Mouse (Mus musculus) embryonic facial prominence, embryonic 11.5 days (tissue): ENCODE results near the gene Scn9a. TPM values are rescaled to one million over a fixed set of nuclear protein-coding genes. Genes with fewer than 3 reads are reported as not detected.

Experiments
- ATAC-seq: fragments of 200-750 bp; cut with Nextera tagmentation; replicated peaks from 2 replicates; pipeline ENCODE4 v1.8.0; 2017; ENCODE audit warnings: low read depth; ENCODE audit not compliant: insufficient number of reproducible peaks, low FRiP score, low TSS enrichment
- DNase-seq: peaks from one replicate; pipeline ENCODE4 v3.0.0-alpha.2; 2015; ENCODE audit warnings: low spot score
- H3K27ac ChIP-seq: fragments of 300-500 bp; sonication (generic); replicated peaks from 2 replicates; pipeline ENCODE4 v1.5.1; 2014; ENCODE audit warnings: mild to moderate bottlenecking, low read depth, low read length, control low read depth
- H3K27me3 ChIP-seq: fragments of 300-500 bp; sonication (generic); 2 replicates; pipeline ENCODE4 v1.6.1; 2014; ENCODE audit warnings: mild to moderate bottlenecking, low read length, moderate library complexity, mixed read lengths; ENCODE audit not compliant: control insufficient read depth, insufficient read depth
- H3K36me3 ChIP-seq: fragments of 300-500 bp; sonication (generic); replicated peaks from 2 replicates; pipeline ENCODE4 v1.6.1; 2014; ENCODE audit warnings: low read depth, mild to moderate bottlenecking, low read length, moderate library complexity, mixed read lengths; ENCODE audit not compliant: control insufficient read depth, insufficient read depth
- H3K4me1 ChIP-seq: fragments of 300-500 bp; sonication (generic); 2 replicates; pipeline ENCODE4 v1.6.1; 2014; ENCODE audit warnings: low read length, mixed read lengths; ENCODE audit not compliant: control insufficient read depth, insufficient read depth
- H3K4me2 ChIP-seq: fragments of 300-500 bp; sonication (generic); 2 replicates; pipeline ENCODE4 v1.6.1; 2014; ENCODE audit warnings: low read depth, mild to moderate bottlenecking, control low read depth, low read length, moderate library complexity
- H3K4me3 ChIP-seq: fragments of 300-500 bp; sonication (generic); 2 replicates; pipeline ENCODE4 v1.5.1; 2014; ENCODE audit warnings: low read depth, low read length, control low read depth
- H3K9ac ChIP-seq: fragments of 300-500 bp; sonication (generic); replicated peaks from 2 replicates; pipeline ENCODE4 v1.6.1; 2014; ENCODE audit warnings: mild to moderate bottlenecking, control low read depth, low read length
- H3K9me3 ChIP-seq: fragments of 300-500 bp; sonication (generic); replicated peaks from 2 replicates; pipeline ENCODE4 v1.6.1; 2016; ENCODE audit warnings: mild to moderate bottlenecking, low read length, inconsistent platforms, mixed read lengths; ENCODE audit not compliant: control insufficient read depth
- WGBS: fragments of 180-500 bp; shearing (Covaris S2); extraction: QIAGEN DNeasy Blood & Tissue Kit; methylation state at CpG from one replicate; pipeline ENCODE4 v1.1.7; 2014; 5-methylcytosine and 5-hydroxymethylcytosine counted together
- polyA plus RNA-seq: library from polyadenylated mRNA; unstranded; fragments of >200 nt; fragmentation: Nextera tagmentation; extraction: Ambion mirVana; gene quantifications from 2 replicates; pipeline ENCODE4 v1.2.1, GENCODE M21; 2014

The Scn9a gene
- 3.5 and 4.7 TPM in 2 replicates for polyA plus RNA-seq

DNA sequence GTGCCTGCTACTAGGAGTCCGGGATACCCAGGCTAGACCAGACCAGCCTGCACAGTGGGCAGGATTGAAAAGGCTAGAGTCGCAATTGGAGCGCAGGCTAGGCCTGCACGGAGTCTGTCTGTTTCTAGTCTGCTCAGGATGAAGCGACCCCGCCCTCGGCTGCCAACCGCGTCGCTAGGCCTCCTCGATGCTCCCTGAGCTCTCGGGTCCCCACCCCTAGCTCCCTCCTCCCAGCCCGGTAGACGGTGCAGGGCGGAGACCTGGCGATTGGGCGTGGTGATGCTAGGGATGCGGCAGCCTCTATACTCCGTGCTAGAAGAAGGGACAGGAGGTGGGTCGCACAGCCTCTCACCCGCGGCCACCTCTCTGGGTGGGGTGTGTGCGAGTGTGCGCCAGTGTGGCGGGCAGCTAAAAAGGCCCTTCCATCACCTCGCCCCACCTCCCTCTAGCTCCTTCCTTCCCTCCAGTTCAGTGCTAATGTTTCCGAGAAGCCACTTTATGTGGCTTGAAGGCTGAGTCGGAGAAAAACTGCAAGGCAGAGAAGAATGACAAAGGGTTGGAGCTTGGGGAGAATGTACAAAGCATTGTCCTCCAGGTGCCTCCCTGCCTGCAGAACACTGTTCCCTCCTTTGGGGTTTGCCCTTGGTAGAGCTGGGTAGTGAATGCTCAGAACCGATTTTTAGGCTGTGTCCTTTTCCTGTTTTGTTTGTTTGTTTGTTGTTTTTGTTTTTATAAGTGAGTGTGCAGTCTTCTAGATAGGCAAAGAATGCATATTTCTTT, at the start of gene Scn9a:
Scn9a (minus strand) TSS at position 383 of the 780 bp plus-strand sequence.
- Histone ChIP-seq H3K27ac (no peak within 1 kb of the TSS), H3K4me2 (peak within 1 kb of the TSS; percentile 40), H3K9ac (no peak within 1 kb of the TSS), H3K4me3 (peak within 1 kb of the TSS; percentile 28), H3K4me1 (no peaks in the 10 kb centered on the region), H3K27me3 (no peaks in the 10 kb centered on the region), H3K9me3 (no peaks in the 10 kb centered on the region), H3K36me3 (no peaks in the 10 kb centered on the region)
- peak; percentile 90 for ATAC-seq
- peak; percentile 44 for DNase-seq
- 2% methylated on average over 29 of the region's 29 CpGs for WGBS

- Histone ChIP-seq H3K9ac (no peak overlapping the region), H3K27ac (no peak overlapping the region), H3K36me3 (no peaks in the 10 kb centered on the region), H3K9me3 (no peaks in the 10 kb centered on the region), H3K4me2 (no peak overlapping the region), H3K4me1 (no peaks in the 10 kb centered on the region), H3K4me3 (no peak overlapping the region), H3K27me3 (no peaks in the 10 kb centered on the region)
- ATAC-seq (no peak), DNase-seq (peak; percentile 4)
- WGBS: 47% methylated on average over 1 of the region's 1 CpGs
Observed at GRCm38 (mm10) chr2:66661988-66662387, 27.2 kb upstream of the Scn9a start.

DNA sequence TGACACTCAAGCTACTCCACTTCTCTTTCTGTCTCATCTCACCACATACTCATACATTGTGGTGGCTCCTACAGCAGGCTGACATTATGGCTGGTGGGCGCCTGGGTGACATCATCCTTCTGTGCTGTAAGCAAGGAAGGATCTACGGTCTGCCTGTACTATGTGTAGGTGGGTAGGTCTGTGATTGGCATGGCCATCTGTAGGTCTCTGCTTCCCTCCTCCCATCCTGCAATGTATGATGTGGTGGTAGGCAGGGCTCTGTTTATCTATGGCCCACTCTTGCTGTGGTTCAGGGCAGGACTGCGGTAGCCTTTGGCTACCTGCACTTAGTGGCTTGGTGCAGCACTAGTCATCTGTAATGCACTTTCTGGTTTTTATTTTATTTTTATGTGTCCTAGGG, 21.7 kb upstream of the Scn9a start:
- H3K27ac ChIP-seq: no peak overlapping the region
- WGBS: 95% methylated on average over 3 of the region's 3 CpGs
- no peaks in the 10 kb centered on the region for H3K4me1 ChIP-seq
- H3K4me3 ChIP-seq: no peak overlapping the region
- no peak overlapping the region for H3K4me2 ChIP-seq
- no peak for ATAC-seq
- DNase-seq: no peak
- no peaks in the 10 kb centered on the region for H3K36me3 ChIP-seq
- no peak overlapping the region for H3K9ac ChIP-seq
- H3K27me3 ChIP-seq: no peaks in the 10 kb centered on the region
- no peaks in the 10 kb centered on the region for H3K9me3 ChIP-seq

DNA sequence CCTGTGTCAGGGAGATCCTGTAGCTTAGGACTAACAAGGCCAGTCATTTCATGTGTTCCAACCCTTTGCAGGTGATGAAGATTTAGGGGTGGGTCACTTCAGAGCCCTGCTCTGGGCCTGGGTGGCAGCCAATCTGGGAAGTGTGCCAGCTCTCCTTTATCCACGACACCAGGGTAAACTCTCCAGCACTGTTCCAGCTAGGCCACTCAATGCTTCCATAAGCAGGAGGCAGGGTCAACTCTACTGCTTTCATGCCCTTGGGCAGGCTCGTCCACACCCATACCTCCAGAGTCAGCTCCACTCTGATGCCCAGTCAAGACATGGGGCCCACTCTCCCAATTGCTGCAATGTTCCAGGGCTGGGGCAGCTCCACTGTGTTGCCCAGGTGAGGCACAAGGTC, 20.7 kb upstream of the Scn9a start:
- Histone ChIP-seq H3K27me3 (no peaks in the 10 kb centered on the region), H3K4me1 (no peaks in the 10 kb centered on the region), H3K36me3 (no peaks in the 10 kb centered on the region), H3K9me3 (no peaks in the 10 kb centered on the region), H3K9ac (no peak overlapping the region), H3K4me3 (no peak overlapping the region), H3K4me2 (no peak overlapping the region), H3K27ac (no peak overlapping the region)
- ATAC-seq: no peak; the same call in 1 of the 2 replicates
- no peak for DNase-seq
- whole genome bisulfite sequencing: 84% methylated on average over 2 of the region's 2 CpGs

DNA sequence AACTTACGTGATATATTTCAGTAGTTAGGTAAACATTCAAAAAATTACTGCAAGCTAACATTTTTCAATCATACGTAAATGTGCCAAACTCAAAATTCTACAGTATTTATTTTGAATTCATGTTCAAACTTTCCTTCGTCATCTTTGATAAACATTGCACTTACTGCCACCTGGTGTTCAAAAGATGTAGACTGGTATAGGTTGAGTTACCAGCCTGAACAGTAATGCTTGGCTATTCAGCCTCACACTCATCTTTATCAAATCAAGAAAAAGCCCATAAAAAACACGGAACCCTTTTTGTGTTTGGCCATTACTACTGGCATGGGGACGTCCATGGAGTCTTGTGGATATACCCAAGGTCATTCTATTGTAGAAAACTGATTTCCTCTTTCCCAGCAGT, 9.6 kb upstream of the Scn9a start:
- H3K9ac ChIP-seq: no peak overlapping the region
- H3K4me1 ChIP-seq: no peaks in the 10 kb centered on the region
- no peaks in the 10 kb centered on the region for H3K27me3 ChIP-seq
- H3K4me2 ChIP-seq: no peak overlapping the region
- H3K36me3 ChIP-seq: no peaks in the 10 kb centered on the region
- H3K27ac ChIP-seq: no peak overlapping the region
- no peak overlapping the region for H3K4me3 ChIP-seq
- ATAC-seq (no peak), DNase-seq (peak; percentile 65)
- H3K9me3 ChIP-seq: no peaks in the 10 kb centered on the region
- 29% methylated on average over 5 of the region's 5 CpGs for WGBS

DNA sequence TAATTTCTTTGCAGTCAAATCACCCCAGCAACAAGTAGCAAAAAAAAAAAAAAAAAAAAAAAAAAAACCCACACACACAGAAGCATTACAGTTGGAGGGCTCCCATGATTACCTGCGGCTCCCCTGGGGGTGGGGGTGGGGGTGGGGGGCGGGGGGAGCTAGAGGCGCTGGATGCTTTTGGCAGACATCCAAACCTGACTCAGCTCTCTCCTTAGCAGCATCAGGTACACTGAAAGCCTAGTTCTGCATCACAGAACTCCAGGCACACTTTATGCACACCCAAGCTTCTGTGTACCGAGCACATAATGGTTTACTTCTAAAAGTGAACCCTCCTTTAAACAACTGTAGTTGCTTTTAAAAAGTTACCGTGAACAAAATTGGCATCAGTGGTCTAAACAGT, 2.0 kb downstream of the Scn9a start:
- H3K9me3 ChIP-seq: no peaks in the 10 kb centered on the region
- ATAC-seq: 0 out of 2 replicates have a peak, but pooled peaks have one; percentile 24
- no peaks in the 10 kb centered on the region for H3K27me3 ChIP-seq
- WGBS: 27% methylated on average over 5 of the region's 5 CpGs
- no peaks in the 10 kb centered on the region for H3K36me3 ChIP-seq
- H3K27ac ChIP-seq: no peak overlapping the region
- H3K4me3 ChIP-seq: no peak overlapping the region
- H3K9ac ChIP-seq: no peak overlapping the region
- DNase-seq: peak; percentile 38
- no peaks in the 10 kb centered on the region for H3K4me1 ChIP-seq
- H3K4me2 ChIP-seq: no peak overlapping the region

- Histone ChIP-seq H3K36me3 (no peaks in the 10 kb centered on the region), H3K4me2 (no peak overlapping the region), H3K27ac (no peak overlapping the region), H3K4me3 (no peak overlapping the region), H3K27me3 (no peaks in the 10 kb centered on the region), H3K9ac (no peak overlapping the region), H3K4me1 (no peaks in the 10 kb centered on the region), H3K9me3 (no peaks in the 10 kb centered on the region)
- DNase-seq: no peak
- WGBS: 76% methylated on average over 7 of the region's 7 CpGs
- ATAC-seq: no peak
Observed at GRCm38 (mm10) chr2:66611091-66611490, 23.7 kb downstream of the Scn9a start.

- ATAC-seq: no peak
- no peaks in the 10 kb centered on the region for H3K9me3 ChIP-seq
- H3K4me3 ChIP-seq: no peak overlapping the region
- H3K27me3 ChIP-seq: no peaks in the 10 kb centered on the region
- WGBS: 74% methylated on average over 6 of the region's 6 CpGs
- no peaks in the 10 kb centered on the region for H3K4me1 ChIP-seq
- no peaks in the 10 kb centered on the region for H3K36me3 ChIP-seq
- H3K27ac ChIP-seq: no peak overlapping the region
- no peak overlapping the region for H3K4me2 ChIP-seq
- DNase-seq: no peak
- no peak overlapping the region for H3K9ac ChIP-seq
Observed at GRCm38 (mm10) chr2:66597313-66597712, 37.4 kb downstream of the Scn9a start.
